18 mouse cellular contexts compared by ENCODE assay signal in the genomic region with DNA sequence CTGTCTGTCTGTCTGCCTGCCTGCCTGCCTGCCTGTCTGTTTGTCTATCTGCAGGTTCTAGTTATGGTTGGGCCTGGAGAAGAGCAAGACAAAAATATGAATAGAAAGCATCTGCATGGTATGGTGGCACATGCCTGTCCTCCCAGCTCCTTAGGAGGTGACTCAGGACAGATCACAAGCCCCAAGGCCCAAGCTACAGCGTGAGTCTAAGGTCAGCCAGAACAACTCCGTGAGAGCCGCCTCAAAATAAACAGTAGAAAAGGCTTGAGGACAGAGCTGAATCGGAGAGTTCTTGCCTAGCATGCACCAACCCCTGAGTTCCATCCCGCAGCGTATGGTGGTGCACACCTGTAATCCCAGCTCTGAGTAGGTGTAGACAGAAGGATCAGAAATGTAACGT. TPM values are rescaled to one million over a fixed set of nuclear protein-coding genes. Genes with fewer than 3 reads are reported as not detected.
"Had no signal": no experiment of that assay in that cellular context is flagged by ENCODE, and none has a peak within 500 bp of the region (broad histone marks: within the 10 kb centered on the region; RNA-seq: fewer than 3 reads in every experiment).

No protein-coding gene starts in this region.

- DNase-seq: gastrocnemius, postnatal 14 days; gastrocnemius, postnatal 36 days; heart, adult 11 months; heart, adult 2 months; heart, postnatal 14 days; heart, postnatal 36 days; kidney, adult 11 months; kidney, adult 2 months; kidney, adult 9 months; kidney, postnatal 14 days; kidney, postnatal 36 days; layer of hippocampus, adult 9-11 months; layer of hippocampus, postnatal 36 days; left cerebral cortex, postnatal 4 days had no signal

- ATAC-seq: hindbrain, postnatal 0 days; intestine, embryonic 16.5 days; liver, embryonic 12.5 days had no signal

RNA-seq across cellular contexts. Expression of gene Acta1, which starts 28.8 kb away (rescaled TPM):
- total RNA-seq: hematopoietic stem cell, adult 5-6 weeks had no signal
